Mouse (Mus musculus) bone marrow macrophage, adult 2 months (primary cell): ENCODE measurements around the gene Fem1b.

Experiments
- CTCF ChIP-seq: IDR thresholded peaks from 2 replicates; pipeline ENCODE4 v1.5.1; 2012; ENCODE audit warnings: low read depth, mild to moderate bottlenecking, low read length, moderate library complexity
- POLR2A ChIP-seq: IDR thresholded peaks from 2 replicates; pipeline ENCODE4 v1.6.1; 2012; ENCODE audit warnings: mild to moderate bottlenecking, low read depth, low read length, borderline replicate concordance

GRCm38 (mm10) chr9:62812216-62813049 lies 699 bp upstream of the Fem1b start:
- TF ChIP-seq CTCF (no peak), POLR2A (no peak)
